Mouse (Mus musculus): ENCODE data around the gene Cnbp. TPM values are rescaled to one million over a fixed set of nuclear protein-coding genes. Genes with fewer than 3 reads are reported as not detected.
A peak's percentile ranks its signal among the peaks of the same experiment; 100 is the strongest.

Cnbp gene
- 1,277 and 1,368 TPM in 2 replicates for polyA plus RNA-seq (2014; fragmentation: Nextera tagmentation; extraction: Ambion mirVana)

DNA sequence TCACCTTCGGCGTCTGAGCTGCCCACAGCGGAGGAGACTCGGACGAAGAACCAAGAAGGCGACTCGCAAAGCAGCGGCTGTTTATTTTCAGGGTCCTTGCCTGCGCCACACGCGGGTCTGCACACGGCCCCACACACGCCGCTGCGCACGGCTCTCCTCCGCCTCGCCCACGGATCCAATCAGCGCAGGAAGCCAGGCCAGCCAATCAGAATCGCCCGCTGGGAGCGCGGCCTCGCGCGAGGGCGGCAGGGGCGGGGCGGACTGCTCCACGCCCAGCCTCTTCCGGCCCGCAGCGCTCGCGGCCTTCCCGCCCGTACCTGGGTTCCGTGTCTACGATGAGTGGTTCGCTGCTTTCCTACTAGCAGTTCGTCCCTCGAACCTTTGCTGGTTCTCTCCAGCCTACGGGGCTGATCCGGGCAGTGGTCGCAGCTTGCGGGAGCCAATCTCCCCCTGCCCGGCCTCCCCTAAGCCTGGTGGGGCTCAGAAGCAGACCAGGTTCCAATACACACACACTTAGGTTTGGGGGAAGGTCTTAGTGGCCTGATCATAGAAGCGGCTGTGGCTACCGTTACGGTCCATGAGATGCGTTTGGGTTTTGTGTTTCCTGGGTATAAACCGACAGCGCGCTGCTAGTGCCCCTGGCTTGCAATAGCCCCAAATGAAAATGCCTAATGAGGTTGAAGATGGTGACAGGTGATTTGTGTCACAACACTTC, at the start of gene Cnbp:
TSS of gene Cnbp (minus strand) at position 207 of the 715 bp plus-strand sequence.
- ATAC-seq (replicated peaks; ENCODE audit: insufficient number of reproducible peaks, low FRiP score, low TSS enrichment, low read depth): peak; percentile 96
- H3K9ac ChIP-seq (replicated peaks; ENCODE audit: low read length): peak within 1 kb of the TSS; percentile 92
- peak; percentile 98 for DNase-seq (ENCODE audit: low spot score)
- no peaks in the 10 kb centered on the region for H3K9me3 ChIP-seq (replicated peaks; ENCODE audit: control insufficient read depth, low read length)
- no peaks in the 10 kb centered on the region for H3K36me3 ChIP-seq (replicated peaks; ENCODE audit: control insufficient read depth, insufficient read depth, low read depth, low read length)
- H3K4me3 ChIP-seq (ENCODE audit: low read depth, low read length): peak within 1 kb of the TSS; percentile 74
- H3K27me3 ChIP-seq (ENCODE audit: control insufficient read depth, insufficient read depth, low read length): no peaks in the 10 kb centered on the region
- WGBS: under 1% methylated on average over 55 of the region's 55 CpGs
- H3K4me1 ChIP-seq (ENCODE audit: control insufficient read depth, insufficient read depth, low read length): no peaks in the 10 kb centered on the region
- H3K4me2 ChIP-seq (ENCODE audit: low read depth, low read length): peak within 1 kb of the TSS; percentile 76
- peak within 1 kb of the TSS; percentile 91 for H3K27ac ChIP-seq (replicated peaks; ENCODE audit: low read depth, low read length)

DNA sequence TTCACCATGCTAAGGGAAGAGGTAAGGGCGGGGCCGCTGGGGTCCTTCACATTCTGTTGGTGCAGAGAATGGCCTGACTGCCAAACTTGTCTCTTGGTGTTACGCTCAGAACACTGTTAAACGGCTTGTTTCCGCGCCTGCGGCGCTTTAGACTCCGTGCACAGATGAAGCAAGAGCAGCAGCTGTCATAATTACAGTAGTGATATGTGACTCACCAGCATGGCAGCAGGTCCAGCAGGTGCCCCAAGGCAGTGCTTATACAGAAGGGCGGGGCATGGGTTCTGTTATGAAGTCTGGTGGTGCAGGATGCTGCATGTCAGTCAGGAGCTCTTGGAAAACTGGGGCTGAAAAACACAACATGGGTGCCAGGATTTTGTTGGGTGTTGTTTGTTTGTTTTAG, 47.1 kb upstream of the Cnbp start:
- DNase-seq (ENCODE audit: low spot score) (no peak), ATAC-seq (replicated peaks; ENCODE audit: insufficient number of reproducible peaks, low FRiP score, low TSS enrichment, low read depth) (no peak)
- H3K36me3 ChIP-seq (replicated peaks; ENCODE audit: control insufficient read depth, insufficient read depth, low read depth, low read length): peaks cover 15% of the 10 kb centered on the region

DNA sequence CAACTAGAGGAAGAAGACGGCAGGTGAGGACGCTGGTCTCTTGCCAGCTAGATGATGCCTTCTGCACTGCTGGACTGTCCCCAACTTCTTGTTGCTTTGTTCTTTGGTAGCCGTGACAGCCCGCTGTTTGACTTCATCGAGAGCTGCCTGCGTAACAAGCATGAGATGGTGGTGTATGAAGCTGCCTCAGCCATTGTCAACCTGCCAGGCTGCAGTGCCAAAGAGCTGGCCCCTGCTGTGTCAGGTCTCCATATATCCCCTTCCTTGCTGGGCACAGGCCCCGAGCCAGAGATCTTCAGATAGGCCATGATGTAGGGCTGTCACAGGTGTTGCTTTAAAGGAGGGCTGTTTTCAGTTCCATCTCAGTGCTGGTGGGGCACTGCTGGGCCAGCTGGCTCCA, 43.0 kb upstream of the Cnbp start:
- ATAC-seq (replicated peaks; ENCODE audit: insufficient number of reproducible peaks, low FRiP score, low TSS enrichment, low read depth) (no peak), DNase-seq (ENCODE audit: low spot score) (no peak)
- Histone ChIP-seq H3K36me3 (replicated peaks; ENCODE audit: control insufficient read depth, insufficient read depth, low read depth, low read length) (peaks cover 14% of the 10 kb centered on the region), H3K4me2 (ENCODE audit: low read depth, low read length) (no peak overlapping the region), H3K9ac (replicated peaks; ENCODE audit: low read length) (no peak overlapping the region), H3K27ac (replicated peaks; ENCODE audit: low read depth, low read length) (no peak overlapping the region), H3K4me3 (ENCODE audit: low read depth, low read length) (no peak overlapping the region), H3K9me3 (replicated peaks; ENCODE audit: control insufficient read depth, low read length) (no peaks in the 10 kb centered on the region), H3K27me3 (ENCODE audit: control insufficient read depth, insufficient read depth, low read length) (no peaks in the 10 kb centered on the region), H3K4me1 (ENCODE audit: control insufficient read depth, insufficient read depth, low read length) (no peaks in the 10 kb centered on the region)
- WGBS: 89% methylated on average over 7 of the region's 7 CpGs

More for the DNA sequence above, 47.1 kb upstream of the Cnbp start:
- Histone ChIP-seq H3K4me1 (ENCODE audit: control insufficient read depth, insufficient read depth, low read length) (no peaks in the 10 kb centered on the region), H3K27ac (replicated peaks; ENCODE audit: low read depth, low read length) (no peak overlapping the region), H3K9me3 (replicated peaks; ENCODE audit: control insufficient read depth, low read length) (no peaks in the 10 kb centered on the region), H3K4me3 (ENCODE audit: low read depth, low read length) (no peak overlapping the region), H3K9ac (replicated peaks; ENCODE audit: low read length) (no peak overlapping the region), H3K4me2 (ENCODE audit: low read depth, low read length) (no peak overlapping the region), H3K27me3 (ENCODE audit: control insufficient read depth, insufficient read depth, low read length) (no peaks in the 10 kb centered on the region)
- 96% methylated on average over 10 of the region's 10 CpGs for WGBS

DNA sequence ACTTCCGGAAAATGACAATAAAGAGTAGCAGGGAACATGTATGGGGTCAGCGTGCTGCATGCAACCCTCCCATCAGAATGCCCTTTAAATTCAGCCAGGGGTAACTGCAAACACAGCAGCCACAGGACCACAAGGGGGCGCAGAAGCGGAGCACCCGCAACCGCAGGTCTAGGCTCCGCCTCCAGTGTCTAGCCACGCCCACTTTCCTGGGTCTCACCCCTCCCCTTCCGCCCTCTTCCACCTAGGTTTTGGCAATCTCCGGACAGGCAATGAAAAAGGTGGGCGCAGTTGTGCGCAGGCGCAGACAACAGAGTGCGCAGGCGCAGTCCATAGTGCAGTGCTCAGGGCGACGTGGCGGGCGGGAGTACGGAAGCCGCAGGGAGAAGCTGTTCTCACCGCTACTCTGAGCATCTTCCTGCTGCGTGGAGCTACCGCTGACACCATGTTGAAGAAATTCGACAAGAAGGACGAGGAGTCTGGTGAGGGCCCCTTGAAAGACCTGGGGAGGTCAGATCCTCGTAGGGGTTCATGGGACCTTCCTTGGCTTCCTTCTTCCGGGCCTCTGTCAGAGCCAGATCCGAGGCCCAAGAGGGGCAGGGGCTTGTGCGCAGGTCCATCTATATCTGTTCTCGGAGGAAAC, 36.8 kb upstream of the Cnbp start, which contains the start of gene Copg1:
TSS of gene Copg1 (plus strand) at position 221 of the 640 bp plus-strand sequence.
- H3K27ac ChIP-seq (replicated peaks; ENCODE audit: low read depth, low read length): 0 out of 2 replicates have a peak within 1 kb of the TSS, but pooled peaks have one; percentile 9
- under 1% methylated on average over 31 of the region's 31 CpGs for WGBS
- DNase-seq (ENCODE audit: low spot score) (peak; percentile 100), ATAC-seq (replicated peaks; ENCODE audit: insufficient number of reproducible peaks, low FRiP score, low TSS enrichment, low read depth) (peak; percentile 97)
- H3K27me3 ChIP-seq (ENCODE audit: control insufficient read depth, insufficient read depth, low read length): no peaks in the 10 kb centered on the region
- no peaks in the 10 kb centered on the region for H3K4me1 ChIP-seq (ENCODE audit: control insufficient read depth, insufficient read depth, low read length)
- H3K36me3 ChIP-seq (replicated peaks; ENCODE audit: control insufficient read depth, insufficient read depth, low read depth, low read length): peaks cover 3% of the 10 kb centered on the region; the same call in 1 of the 2 replicates
- H3K9me3 ChIP-seq (replicated peaks; ENCODE audit: control insufficient read depth, low read length): no peaks in the 10 kb centered on the region
- H3K9ac ChIP-seq (replicated peaks; ENCODE audit: low read length): peak within 1 kb of the TSS; percentile 80
- peak within 1 kb of the TSS; percentile 71 for H3K4me3 ChIP-seq (ENCODE audit: low read depth, low read length)
- H3K4me2 ChIP-seq (ENCODE audit: low read depth, low read length): peak within 1 kb of the TSS; percentile 56

- no peaks in the 10 kb centered on the region for H3K27me3 ChIP-seq (ENCODE audit: control insufficient read depth, insufficient read depth, low read length)
- 90% methylated on average over 1 of the region's 1 CpGs for WGBS
- H3K27ac ChIP-seq (replicated peaks; ENCODE audit: low read depth, low read length): no peak overlapping the region
These were observed 35.8 kb upstream of the Cnbp start for GRCm38 (mm10) chr6:87886721-87887120.

GRCm38 (mm10) chr6:87882816-87883215, 31.9 kb upstream of the Cnbp start:
- Histone ChIP-seq H3K9ac (replicated peaks; ENCODE audit: low read length) (no peak overlapping the region), H3K4me2 (ENCODE audit: low read depth, low read length) (no peak overlapping the region), H3K27ac (replicated peaks; ENCODE audit: low read depth, low read length) (no peak overlapping the region), H3K4me3 (ENCODE audit: low read depth, low read length) (no peak overlapping the region), H3K27me3 (ENCODE audit: control insufficient read depth, insufficient read depth, low read length) (no peaks in the 10 kb centered on the region), H3K9me3 (replicated peaks; ENCODE audit: control insufficient read depth, low read length) (no peaks in the 10 kb centered on the region), H3K36me3 (replicated peaks; ENCODE audit: control insufficient read depth, insufficient read depth, low read depth, low read length) (no peaks in the 10 kb centered on the region), H3K4me1 (ENCODE audit: control insufficient read depth, insufficient read depth, low read length) (no peaks in the 10 kb centered on the region)
- 68% methylated on average over 4 of the region's 4 CpGs for WGBS
- DNase-seq (ENCODE audit: low spot score) (no peak), ATAC-seq (replicated peaks; ENCODE audit: insufficient number of reproducible peaks, low FRiP score, low TSS enrichment, low read depth) (no peak)

More at GRCm38 (mm10) chr6:87886721-87887120, 35.8 kb upstream of the Cnbp start:
- Histone ChIP-seq H3K9ac (replicated peaks; ENCODE audit: low read length) (no peak overlapping the region), H3K4me1 (ENCODE audit: control insufficient read depth, insufficient read depth, low read length) (no peaks in the 10 kb centered on the region), H3K36me3 (replicated peaks; ENCODE audit: control insufficient read depth, insufficient read depth, low read depth, low read length) (peaks cover 3% of the 10 kb centered on the region; the same call in 1 of the 2 replicates), H3K9me3 (replicated peaks; ENCODE audit: control insufficient read depth, low read length) (no peaks in the 10 kb centered on the region), H3K4me3 (ENCODE audit: low read depth, low read length) (no peak overlapping the region), H3K4me2 (ENCODE audit: low read depth, low read length) (no peak overlapping the region)
- no peak for DNase-seq (ENCODE audit: low spot score)
- ATAC-seq (replicated peaks; ENCODE audit: insufficient number of reproducible peaks, low FRiP score, low TSS enrichment, low read depth): no peak

DNA sequence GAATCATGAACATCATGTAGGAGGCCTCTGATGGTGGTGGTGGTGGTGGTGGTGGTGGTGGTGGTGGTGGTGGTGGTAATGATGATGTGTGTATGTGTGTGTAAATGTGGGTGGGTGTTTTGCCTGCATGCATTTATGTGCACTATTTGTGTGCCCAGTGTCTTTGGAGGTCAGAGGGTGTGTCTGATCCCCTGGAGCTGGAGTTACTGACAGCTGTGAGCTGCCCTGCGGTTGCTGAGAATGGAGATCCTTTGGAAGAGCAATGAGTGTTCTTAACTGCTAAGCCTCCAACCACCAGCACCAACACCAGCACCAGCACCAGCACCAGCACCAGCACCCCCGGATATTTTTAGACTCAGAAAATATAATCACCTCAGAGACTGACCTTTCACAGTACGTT, 31.3 kb upstream of the Cnbp start:
- Histone ChIP-seq H3K9ac (replicated peaks; ENCODE audit: low read length) (no peak overlapping the region), H3K4me3 (ENCODE audit: low read depth, low read length) (no peak overlapping the region), H3K27ac (replicated peaks; ENCODE audit: low read depth, low read length) (no peak overlapping the region), H3K27me3 (ENCODE audit: control insufficient read depth, insufficient read depth, low read length) (no peaks in the 10 kb centered on the region), H3K9me3 (replicated peaks; ENCODE audit: control insufficient read depth, low read length) (no peaks in the 10 kb centered on the region), H3K4me1 (ENCODE audit: control insufficient read depth, insufficient read depth, low read length) (no peaks in the 10 kb centered on the region), H3K36me3 (replicated peaks; ENCODE audit: control insufficient read depth, insufficient read depth, low read depth, low read length) (no peaks in the 10 kb centered on the region), H3K4me2 (ENCODE audit: low read depth, low read length) (no peak overlapping the region)
- ATAC-seq (replicated peaks; ENCODE audit: insufficient number of reproducible peaks, low FRiP score, low TSS enrichment, low read depth) (no peak), DNase-seq (ENCODE audit: low spot score) (no peak)
- 74% methylated on average over 3 of the region's 3 CpGs for WGBS

- H3K9me3 ChIP-seq (replicated peaks; ENCODE audit: control insufficient read depth, low read length): no peaks in the 10 kb centered on the region
- H3K4me3 ChIP-seq (ENCODE audit: low read depth, low read length): no peak overlapping the region
- H3K36me3 ChIP-seq (replicated peaks; ENCODE audit: control insufficient read depth, insufficient read depth, low read depth, low read length): no peaks in the 10 kb centered on the region
- DNase-seq (ENCODE audit: low spot score): no peak
- 69% methylated on average over 3 of the region's 3 CpGs for WGBS
- no peak overlapping the region for H3K9ac ChIP-seq (replicated peaks; ENCODE audit: low read length)
- no peaks in the 10 kb centered on the region for H3K4me1 ChIP-seq (ENCODE audit: control insufficient read depth, insufficient read depth, low read length)
- no peak overlapping the region for H3K4me2 ChIP-seq (ENCODE audit: low read depth, low read length)
- no peak for ATAC-seq (replicated peaks; ENCODE audit: insufficient number of reproducible peaks, low FRiP score, low TSS enrichment, low read depth)
- no peak overlapping the region for H3K27ac ChIP-seq (replicated peaks; ENCODE audit: low read depth, low read length)
- H3K27me3 ChIP-seq (ENCODE audit: control insufficient read depth, insufficient read depth, low read length): no peaks in the 10 kb centered on the region
These were observed 28.7 kb upstream of the Cnbp start for GRCm38 (mm10) chr6:87879628-87880027.

All from embryonic facial prominence, embryonic 11.5 days (tissue).